Mouse (Mus musculus) MEL (cell line): Measurements from ENCODE around the gene Cdk18. TPM values are rescaled to one million over a fixed set of nuclear protein-coding genes. Genes with fewer than 3 reads are reported as not detected.

ENCODE experiments used
- DNase-seq: peaks from one replicate; pipeline ENCODE4 v3.0.0; 2011; ENCODE audit warnings: low read depth, low spot score
- H3K27ac ChIP-seq: 2 replicates; pipeline ENCODE4 v1.5.1; 2012; ENCODE audit warnings: low read depth, mild to moderate bottlenecking, control low read depth, low read length, moderate library complexity; ENCODE audit not compliant: control insufficient read depth
- H3K27me3 ChIP-seq, 2 experiments: fragments of 150-350 bp in 1 of 2; sonication (generic) in 1 of 2; 2 replicates each; pipeline ENCODE4 v1.6.1; 2012; ENCODE audit warnings: low read length in 2 of 2, mild to moderate bottlenecking in 2 of 2, improper control_type of control experiment in 1 of 2, moderate library complexity in 1 of 2; ENCODE audit not compliant: insufficient read depth in 2 of 2, control insufficient read depth in 1 of 2
- H3K36me3 ChIP-seq, 2 experiments: 2 replicates each; pipeline ENCODE4 v1.6.1; 2012 to 2014; ENCODE audit warnings: low read length in 2 of 2, improper control_type of control experiment in 1 of 2, inconsistent platforms in 1 of 2, mild to moderate bottlenecking in 1 of 2; ENCODE audit not compliant: insufficient read depth in 2 of 2, control insufficient read depth in 1 of 2
- H3K4me1 ChIP-seq, 2 experiments: fragments of 150-350 bp in 1 of 2; sonication (generic) in 1 of 2; 2 replicates each; pipeline ENCODE4 v1.6.1; 2012; ENCODE audit warnings: low read length in 2 of 2, improper control_type of control experiment in 1 of 2, mild to moderate bottlenecking in 1 of 2; ENCODE audit not compliant: insufficient read depth in 2 of 2, control insufficient read depth in 1 of 2
- H3K4me3 ChIP-seq, 2 experiments: fragments of 150-350 bp in 1 of 2; sonication (generic) in 1 of 2; 2 replicates each; pipeline ENCODE4 v1.5.1; 2012; ENCODE audit warnings: low read depth in 2 of 2, low read length in 2 of 2, mild to moderate bottlenecking in 2 of 2, moderate library complexity in 2 of 2, control low read depth in 1 of 2, improper control_type of control experiment in 1 of 2; ENCODE audit not compliant: control insufficient read depth in 1 of 2, insufficient read depth in 1 of 2
- H3K79me2 ChIP-seq: 2 replicates; pipeline ENCODE4 v1.6.1; 2012; ENCODE audit warnings: mild to moderate bottlenecking, low read length, moderate library complexity; ENCODE audit not compliant: control insufficient read depth, poor library complexity, insufficient read depth
- H3K9ac ChIP-seq: 2 replicates; pipeline ENCODE4 v1.6.1; 2012; ENCODE audit warnings: low read depth, mild to moderate bottlenecking, control low read depth, low read length, moderate library complexity; ENCODE audit not compliant: control insufficient read depth, poor library complexity, severe bottlenecking
- H3K9me3 ChIP-seq: fragments of 150-350 bp; sonication (generic); replicated peaks from 2 replicates; pipeline ENCODE4 v1.6.1; 2012; ENCODE audit warnings: mild to moderate bottlenecking, low read length, improper control_type of control experiment, moderate library complexity; ENCODE audit not compliant: insufficient read depth
- BHLHE40 ChIP-seq: IDR thresholded peaks from 2 replicates; pipeline ENCODE4 v1.6.1; 2012; ENCODE audit warnings: low read depth, mild to moderate bottlenecking, inconsistent platforms, low read length, improper control_type of control experiment, borderline replicate concordance
- CHD1 ChIP-seq: IDR thresholded peaks from 2 replicates; pipeline ENCODE4 v1.6.1; 2012; ENCODE audit warnings: low read depth, mild to moderate bottlenecking, inconsistent platforms, low read length, improper control_type of control experiment
- CHD2 ChIP-seq: IDR thresholded peaks from 2 replicates; pipeline ENCODE4 v1.6.1; 2011; ENCODE audit warnings: low read length, improper control_type of control experiment
- CTCF ChIP-seq, 3 experiments: IDR thresholded peaks in 2 of 3; conservative IDR thresholded peaks in 1 of 3; 2 replicates each; pipeline ENCODE4 v1.5.1; 2011 to 2012; ENCODE audit warnings: low read length in 3 of 3, low read depth in 2 of 3, mild to moderate bottlenecking in 2 of 3, improper control_type of control experiment in 1 of 3, inconsistent platforms in 1 of 3, mixed read lengths in 1 of 3, moderate library complexity in 1 of 3; ENCODE audit not compliant: control insufficient read depth in 1 of 3, insufficient read depth in 1 of 3, poor library complexity in 1 of 3, severe bottlenecking in 1 of 3
- E2F4 ChIP-seq: IDR thresholded peaks from 2 replicates; pipeline ENCODE4 v1.6.1; 2011; ENCODE audit warnings: low read depth, low read length, improper control_type of control experiment, borderline replicate concordance
- ELF1 ChIP-seq: IDR thresholded peaks from 2 replicates; pipeline ENCODE4 v1.6.1; 2014; ENCODE audit warnings: low read depth, mild to moderate bottlenecking, inconsistent platforms, low read length, improper control_type of control experiment, moderate library complexity
- EP300 ChIP-seq, 2 experiments: IDR thresholded peaks; 2 replicates each; pipeline ENCODE4 v1.6.1; 2011; ENCODE audit warnings: improper control_type of control experiment in 2 of 2, low read length in 2 of 2, low read depth in 1 of 2, mild to moderate bottlenecking in 1 of 2
- GABPA ChIP-seq: IDR thresholded peaks from 2 replicates; pipeline ENCODE4 v1.6.1; 2012; ENCODE audit warnings: low read depth, mild to moderate bottlenecking, inconsistent platforms, low read length, improper control_type of control experiment, moderate library complexity
- MAX ChIP-seq: IDR thresholded peaks from 2 replicates; pipeline ENCODE4 v1.6.1; 2011; ENCODE audit warnings: low read length, improper control_type of control experiment
- MEF2A ChIP-seq: IDR thresholded peaks from 2 replicates; pipeline ENCODE4 v1.6.1; 2014; ENCODE audit warnings: low read depth, mild to moderate bottlenecking, inconsistent platforms, low read length, improper control_type of control experiment; ENCODE audit not compliant: poor library complexity, insufficient replicate concordance, severe bottlenecking; ENCODE audit errors: extremely low read depth
- MYC ChIP-seq: IDR thresholded peaks from 2 replicates; pipeline ENCODE4 v1.6.1; 2011; ENCODE audit warnings: low read depth, mild to moderate bottlenecking, low read length, improper control_type of control experiment, moderate library complexity
- POLR2A ChIP-seq, 2 experiments: IDR thresholded peaks; 2 replicates each; pipeline ENCODE4 v1.6.1; 2011 to 2012; ENCODE audit warnings: low read length in 2 of 2, mild to moderate bottlenecking in 2 of 2, control low read depth in 1 of 2, improper control_type of control experiment in 1 of 2, low read depth in 1 of 2, moderate library complexity in 1 of 2; ENCODE audit not compliant: control insufficient read depth in 1 of 2, insufficient read depth in 1 of 2, poor library complexity in 1 of 2
- POLR2AphosphoS2 ChIP-seq: IDR thresholded peaks from 2 replicates; pipeline ENCODE4 v1.6.1; 2011; ENCODE audit warnings: low read length, improper control_type of control experiment
- RCOR1 ChIP-seq: IDR thresholded peaks from 2 replicates; pipeline ENCODE4 v1.6.1; 2012; ENCODE audit warnings: low read depth, mild to moderate bottlenecking, inconsistent platforms, low read length, improper control_type of control experiment
- SIN3A ChIP-seq: IDR thresholded peaks from 2 replicates; pipeline ENCODE4 v1.6.1; 2012; ENCODE audit warnings: low read length, improper control_type of control experiment, inconsistent platforms
- SMC3 ChIP-seq: IDR thresholded peaks from 2 replicates; pipeline ENCODE4 v1.6.1; 2011; ENCODE audit warnings: low read depth, low read length, improper control_type of control experiment
- TBP ChIP-seq: IDR thresholded peaks from 2 replicates; pipeline ENCODE4 v1.8.0; 2011; ENCODE audit warnings: low read depth, low read length, improper control_type of control experiment
- USF1 ChIP-seq: IDR thresholded peaks from 2 replicates; pipeline ENCODE4 v1.6.1; 2014; ENCODE audit warnings: low read depth, mild to moderate bottlenecking, inconsistent platforms, low read length, improper control_type of control experiment, moderate library complexity
- USF2 ChIP-seq, 2 experiments: IDR thresholded peaks; 2 replicates each; pipeline ENCODE4 v1.6.1; 2011 to 2012; ENCODE audit warnings: improper control_type of control experiment in 2 of 2, low read length in 2 of 2, borderline replicate concordance in 1 of 2, inconsistent platforms in 1 of 2, low read depth in 1 of 2, mild to moderate bottlenecking in 1 of 2; ENCODE audit not compliant: insufficient read depth in 1 of 2
- ZMIZ1 ChIP-seq: IDR thresholded peaks from 2 replicates; pipeline ENCODE4 v1.6.1; 2012; ENCODE audit warnings: low read depth, mild to moderate bottlenecking, inconsistent platforms, low read length, improper control_type of control experiment, moderate library complexity
- polyA plus RNA-seq, 2 experiments: library from polyadenylated mRNA; stranded (reverse) in 1 of 2; unstranded in 1 of 2; fragments of >175 nt in 1 of 2; fragments of >200 nt in 1 of 2; gene quantifications; 2 replicates each; pipeline versions ENCODE4 v1.2.1 to v1.2.4; 2012; ENCODE audit warnings: low replicate concordance in 2 of 2, low read depth in 1 of 2; ENCODE audit not compliant: insufficient read length in 2 of 2, insufficient read depth in 1 of 2, missing spikeins in 1 of 2
- total RNA-seq: library from RNA; depleted of rRNA; stranded (reverse); fragments of 300-350 nt; gene quantifications from 2 replicates; pipeline ENCODE4 v1.2.3, GENCODE M21; 2012

The Cdk18 gene
- total and polyA plus RNA-seq, 3 experiments: 1.3 to 15.7 TPM; not detected in 1

- no peak for TF ChIP-seq USF1
- no peak for TF ChIP-seq USF2 (IDR thresholded peaks at IDR 0.05; ENCODE audit: borderline replicate concordance in 1 of 2, insufficient read depth in 1 of 2, low read depth in 1 of 2, low read length in 2 of 2)
These were observed 44.0 kb downstream of the Cdk18 start (continued) for GRCm38 (mm10) chr1:132095356-132096004.

- Histone ChIP-seq H3K27me3 (no peaks in the 10 kb centered on the region), H3K36me3 (peaks cover 0 to 3% of the 10 kb centered on the region in 2 experiments; a peak in 2 of 4 replicates), H3K9me3 (no peaks in the 10 kb centered on the region), H3K9ac (no peak overlapping the region), H3K27ac (no peak overlapping the region), H3K4me3 (no peak overlapping the region), H3K79me2 (no peaks in the 10 kb centered on the region), H3K4me1 (peaks cover 0 to 11% of the 10 kb centered on the region in 2 experiments; a peak in 2 of 4 replicates)
- no peak for TF ChIP-seq CHD2
- TF ChIP-seq USF2 (IDR thresholded peaks at IDR 0.05; ENCODE audit: borderline replicate concordance in 1 of 2, insufficient read depth in 1 of 2, low read depth in 1 of 2, low read length in 2 of 2): no peak
- TF ChIP-seq SMC3: no peak
- no peak for TF ChIP-seq RCOR1
- no peak for TF ChIP-seq ZMIZ1
- no peak for TF ChIP-seq SIN3A
- TF ChIP-seq ELF1: no peak
- no peak for TF ChIP-seq TBP
- TF ChIP-seq MYC: no peak
- no peak for TF ChIP-seq MAX
- no peak for TF ChIP-seq GABPA
- TF ChIP-seq MEF2A: no peak
- no peak for DNase-seq
These were observed 46.2 kb downstream of the Cdk18 start for GRCm38 (mm10) chr1:132093269-132093668.

DNA sequence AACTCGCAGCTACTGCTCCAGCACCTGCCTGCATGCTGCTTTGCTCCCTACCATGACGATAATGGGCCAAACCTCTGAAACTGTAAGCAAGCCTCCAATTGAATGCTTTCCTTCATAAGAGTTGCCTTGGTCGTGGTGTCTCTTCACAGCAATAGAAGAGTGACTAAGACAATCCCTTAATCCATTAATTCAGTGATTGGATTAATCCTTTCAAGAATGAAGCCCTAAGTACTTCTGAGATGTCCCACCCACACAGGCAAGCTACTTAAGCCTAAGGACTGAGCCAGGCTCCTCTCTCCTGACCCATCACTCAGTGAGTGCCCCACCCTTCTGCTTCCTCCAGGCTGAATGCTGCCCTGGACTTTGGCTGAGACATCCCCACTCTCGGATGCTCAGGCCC lies 49.2 kb downstream of the Cdk18 start:
- no peaks in the 10 kb centered on the region for H3K27me3 ChIP-seq
- TF ChIP-seq E2F4 (no peak), POLR2A (IDR thresholded peaks at IDR 0.05; ENCODE audit: control insufficient read depth in 1 of 2, insufficient read depth in 1 of 2, low read depth in 1 of 2, low read length in 2 of 2, poor library complexity in 1 of 2) (no peak), CHD2 (no peak), BHLHE40 (no peak), CTCF (IDR thresholded peaks at IDR 0.05 in 2 of 3, conservative IDR thresholded peaks at IDR 0.05 in 1 of 3; ENCODE audit: control insufficient read depth in 1 of 3, insufficient read depth in 1 of 3, low read depth in 2 of 3, low read length in 3 of 3, poor library complexity in 1 of 3, severe bottlenecking in 1 of 3) (no peak), MEF2A (no peak), ELF1 (no peak), POLR2AphosphoS2 (no peak), SIN3A (no peak), CHD1 (no peak), EP300 (IDR thresholded peaks at IDR 0.05; ENCODE audit: low read depth in 1 of 2, low read length in 2 of 2) (no peak), MYC (no peak)
- no peak overlapping the region for H3K4me3 ChIP-seq
- H3K9ac ChIP-seq: no peak overlapping the region
- H3K36me3 ChIP-seq: peaks cover 0 to 11% of the 10 kb centered on the region in 2 experiments; a peak in 2 of 4 replicates
- no peak for DNase-seq
- no peak overlapping the region for H3K27ac ChIP-seq
- no peaks in the 10 kb centered on the region for H3K79me2 ChIP-seq
- peaks cover 6 to 12% of the 10 kb centered on the region in 2 experiments for H3K4me1 ChIP-seq
- no peaks in the 10 kb centered on the region for H3K9me3 ChIP-seq
